Mouse (Mus musculus): ENCODE measurements around the gene Morn4.
"Not testable (repeated sequence)": the region's sequence is repeated elsewhere in the genome, so short reads cannot be mapped to it uniquely, and the experiment has no call there.

Morn4 gene

DNA sequence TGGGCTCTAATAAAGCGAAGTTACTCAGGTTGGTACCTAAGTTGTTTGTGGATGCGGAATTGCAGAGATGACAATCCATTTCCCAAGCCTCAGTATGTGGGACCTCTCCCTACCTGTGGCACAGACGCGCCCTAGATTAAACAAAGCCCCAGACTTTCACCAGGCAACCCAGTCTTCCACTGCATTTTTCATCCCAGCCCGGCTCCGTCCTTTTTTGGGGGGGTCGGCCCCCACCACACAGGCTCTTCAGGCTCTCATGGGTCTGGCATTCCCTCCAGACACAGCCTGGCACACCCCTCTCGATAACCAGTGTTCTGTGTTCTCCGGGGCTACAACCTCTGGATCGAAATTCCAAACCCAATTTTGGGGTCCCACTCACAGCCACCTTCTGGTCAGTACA, 467 bp downstream of the Morn4 start:
- DNase-seq (ENCODE audit: low spot score in 2 of 2) = no peak

DNA sequence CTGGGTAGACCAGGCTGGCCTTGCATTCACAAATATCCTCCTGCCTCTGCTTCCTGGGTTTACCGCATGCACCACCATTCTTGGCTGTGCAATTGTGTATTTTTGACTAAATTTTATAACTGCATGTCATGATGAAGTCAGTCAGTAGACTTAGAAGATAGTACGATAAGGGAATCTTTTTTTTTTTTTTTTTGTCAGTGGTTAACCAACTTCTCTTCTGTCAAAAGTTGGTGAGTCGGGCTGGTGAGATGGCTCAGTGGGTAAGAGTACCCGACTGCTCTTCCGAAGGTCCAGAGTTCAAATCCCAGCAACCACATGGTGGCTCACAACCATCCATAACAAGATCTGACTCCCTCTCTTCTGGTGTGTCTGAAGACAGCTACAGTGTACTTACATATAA, 4.5 kb downstream of the Morn4 start:
- DNase-seq (ENCODE audit: low spot score in 2 of 2) = not testable (repeated sequence)

- no peak for DNase-seq (ENCODE audit: low spot score in 2 of 2)
Observed at GRCm38 (mm10) chr19:42080469-42080868, 5.7 kb downstream of the Morn4 start.

GRCm38 (mm10) chr19:42079950-42080349, 6.2 kb downstream of the Morn4 start:
- DNase-seq (ENCODE audit: low spot score in 2 of 2) = no peak

GRCm38 (mm10) chr19:42079006-42079405, 7.2 kb downstream of the Morn4 start:
- no peak for DNase-seq (ENCODE audit: low spot score in 2 of 2)

DNA sequence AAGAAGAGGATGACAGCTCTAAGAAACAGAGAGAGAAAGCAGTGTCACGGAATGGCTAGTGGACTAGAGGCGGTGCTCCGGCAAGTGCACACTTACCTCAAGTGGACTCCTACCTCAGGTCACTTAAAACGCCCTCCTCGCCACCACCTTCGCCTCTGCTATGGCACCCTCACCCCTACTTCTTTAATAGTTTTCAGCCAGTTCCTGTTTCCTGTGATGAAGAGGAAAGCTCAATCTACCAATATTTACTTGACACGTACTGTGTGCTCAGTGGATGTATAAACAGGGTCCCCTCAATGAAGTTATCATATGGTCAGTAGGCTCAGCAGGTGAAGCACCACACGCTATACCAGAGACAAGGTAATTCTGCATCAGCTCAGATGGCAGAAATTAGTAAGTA, 7.6 kb downstream of the Morn4 start:
- DNase-seq (ENCODE audit: low spot score in 2 of 2) = no peak

GRCm38 (mm10) chr19:42075992-42076391, 10.2 kb downstream of the Morn4 start:
- DNase-seq (ENCODE audit: low spot score in 2 of 2) = no peak

GRCm38 (mm10) chr19:42075051-42075450, 11.1 kb downstream of the Morn4 start:
- no peak for DNase-seq (ENCODE audit: low spot score in 2 of 2)

- no peak for DNase-seq (ENCODE audit: low spot score in 2 of 2)
Observed at GRCm38 (mm10) chr19:42072802-42073201, 13.4 kb downstream of the Morn4 start.

- DNase-seq (ENCODE audit: low spot score in 2 of 2) = no peak
Observed at GRCm38 (mm10) chr19:42071886-42072608, 14.1 kb downstream of the Morn4 start.

GRCm38 (mm10) chr19:42071221-42071620, 14.9 kb downstream of the Morn4 start:
- no peak for DNase-seq (ENCODE audit: low spot score in 2 of 2)

DNA sequence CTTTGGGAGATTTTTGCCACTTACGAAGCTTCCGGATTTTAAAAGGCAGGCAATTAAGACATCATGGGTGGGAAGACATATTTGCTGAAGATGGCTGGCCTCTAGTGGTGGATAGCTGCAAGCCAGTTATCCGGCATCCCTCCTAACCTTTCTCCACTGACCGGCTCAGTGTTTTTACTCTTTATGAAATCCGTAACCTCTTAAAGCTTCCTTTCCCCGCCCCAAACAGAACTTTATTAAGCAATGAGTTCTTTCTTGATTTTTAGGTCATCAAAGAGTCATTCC, 17.0 kb downstream of the Morn4 start:
- no peak for DNase-seq (ENCODE audit: low spot score in 2 of 2)

GRCm38 (mm10) chr19:42068441-42069240, 17.5 kb downstream of the Morn4 start:
- no peak for DNase-seq (ENCODE audit: low spot score in 2 of 2)

DNA sequence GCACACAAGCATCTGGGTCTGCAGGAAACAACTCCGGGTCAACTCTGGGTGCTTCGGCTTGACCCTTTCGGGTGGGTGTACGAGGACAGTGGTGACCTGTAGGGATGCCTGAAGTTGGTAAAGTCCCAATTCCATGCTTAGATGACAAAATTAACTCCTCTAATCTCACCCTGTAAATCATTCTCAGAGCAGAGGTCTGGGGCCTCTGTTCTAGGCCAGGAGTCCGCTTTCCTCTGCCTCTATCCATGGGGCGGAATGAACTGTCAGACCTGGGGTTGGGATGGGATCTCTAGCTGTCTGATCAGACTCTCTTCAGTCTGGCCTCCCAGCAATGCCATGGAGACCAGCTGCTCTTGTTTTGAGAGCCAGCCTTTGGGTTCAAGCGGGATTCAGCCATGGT, 24.7 kb downstream of the Morn4 start:
- no peak for DNase-seq (ENCODE audit: low spot score in 2 of 2)

- no peak for DNase-seq (ENCODE audit: low spot score in 2 of 2)
Observed at GRCm38 (mm10) chr19:42058426-42058825, 27.7 kb downstream of the Morn4 start.

- DNase-seq (ENCODE audit: low spot score in 2 of 2) = no peak
Observed at GRCm38 (mm10) chr19:42056719-42057409, 29.3 kb downstream of the Morn4 start.

GRCm38 (mm10) chr19:42055881-42056280, 30.3 kb downstream of the Morn4 start:
- no peak for DNase-seq (ENCODE audit: low spot score in 2 of 2)

GRCm38 (mm10) chr19:42054255-42054654, 31.9 kb downstream of the Morn4 start:
- DNase-seq (ENCODE audit: low spot score in 2 of 2) = no peak

DNA sequence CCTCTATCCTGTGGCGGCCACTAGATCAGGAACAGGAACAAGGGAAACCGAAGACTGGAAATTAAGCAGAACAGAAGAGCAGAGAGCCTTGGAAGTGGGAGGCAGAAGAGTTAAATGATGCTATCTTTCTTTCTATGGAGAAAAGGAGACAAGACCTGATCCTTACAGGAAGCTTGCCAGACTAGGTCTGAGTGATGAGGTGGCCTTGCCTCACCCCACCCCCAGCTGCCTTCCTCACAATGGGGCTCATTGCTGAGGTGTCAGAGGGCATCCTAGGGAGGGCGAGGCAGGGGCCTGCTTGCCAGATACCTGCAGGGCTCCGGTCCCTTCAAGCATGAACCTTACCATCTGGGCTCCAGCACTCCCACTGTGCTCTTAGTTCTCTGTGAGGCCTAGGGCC, 34.2 kb downstream of the Morn4 start, which contains the start of gene 4933411K16Rik:
Gene 4933411K16Rik, plus strand, starts transcription at position 301 of the 400 bp plus-strand sequence.
- DNase-seq (ENCODE audit: low spot score in 2 of 2) = no peak

- no peak for DNase-seq (ENCODE audit: low spot score in 2 of 2)
Observed at GRCm38 (mm10) chr19:42051351-42051750, 34.8 kb downstream of the Morn4 start.

GRCm38 (mm10) chr19:42050251-42050650, 35.9 kb downstream of the Morn4 start:
- no peak for DNase-seq (ENCODE audit: low spot score in 2 of 2)

- peak; percentile 32 to 49 for DNase-seq (ENCODE audit: low spot score in 2 of 2)
Observed at GRCm38 (mm10) chr19:42045269-42046102, 40.7 kb downstream of the Morn4 start, which contains the start of gene Hoga1. Gene Hoga1 (plus strand): TSS chr19:42045610.

Data from frontal cortex, postnatal 14 days (tissue).